Comparison of ENCODE assay signal across 10 mouse cellular contexts in genomic region chr13:40650036-40650709, GRCm38 (mm10).
A peak's percentile ranks its signal among the peaks of the same experiment; 100 is the strongest.
DNase-seq lines count a peak whose midpoint lies in the region; ATAC-seq lines count a peak whose summit lies in the region.
"Had no signal": no experiment of that assay in that cellular context is flagged by ENCODE, and none has a peak within 500 bp of the region (broad histone marks: within the 10 kb centered on the region; RNA-seq: fewer than 3 reads in every experiment).

No protein-coding gene starts in this region.

- H3K9ac ChIP-seq in hindbrain, embryonic 13.5 days, result no peak overlapping the region
- no peak overlapping the region for H3K9ac ChIP-seq in midbrain, embryonic 15.5 days
- H3K9ac ChIP-seq: limb, embryonic 13.5 days had no signal

- peaks cover 15% of the 10 kb centered on the region for H3K4me1 ChIP-seq in hindbrain, embryonic 13.5 days (replicated peaks)
- peaks cover 16% of the 10 kb centered on the region; the same call in 1 of the 2 replicates for H3K4me1 ChIP-seq in midbrain, embryonic 15.5 days

- H3K4me2 ChIP-seq in hindbrain, embryonic 13.5 days, result peak overlapping the region; percentile 15; the same call in 1 of the 2 replicates
- peak overlapping the region; percentile 20; the same call in 1 of the 2 replicates for H3K4me2 ChIP-seq in midbrain, embryonic 15.5 days

- H3K27me3 ChIP-seq in hindbrain, embryonic 13.5 days, result 0 out of 2 replicates have a peak, but pooled peaks cover 4% of the 10 kb centered on the region
- H3K27me3 ChIP-seq in midbrain, embryonic 15.5 days (replicated peaks), result 0 out of 2 replicates have a peak, but pooled peaks cover 2% of the 10 kb centered on the region

- no peaks in the 10 kb centered on the region for H3K36me3 ChIP-seq in hindbrain, embryonic 13.5 days
- H3K36me3 ChIP-seq in midbrain, embryonic 15.5 days (replicated peaks), result no peaks in the 10 kb centered on the region
- H3K36me3 ChIP-seq: limb, embryonic 13.5 days had no signal

- H3K9me3 ChIP-seq in hindbrain, embryonic 13.5 days, result no peaks in the 10 kb centered on the region
- H3K9me3 ChIP-seq in midbrain, embryonic 15.5 days, result no peaks in the 10 kb centered on the region
- H3K9me3 ChIP-seq: limb, embryonic 13.5 days had no signal

- no peak overlapping the region for H3K4me3 ChIP-seq in hindbrain, embryonic 13.5 days
- no peak overlapping the region for H3K4me3 ChIP-seq in midbrain, embryonic 15.5 days
- H3K4me3 ChIP-seq: limb, embryonic 13.5 days had no signal

- DNase-seq in Muller cell, postnatal 12 days (ENCODE audit: inconsistent ontology term), result peak; percentile 53
- DNase-seq in brain, adult 2 months (ENCODE audit: low read depth, low spot score), result peak; percentile 2
- DNase-seq in thymus, postnatal 10 days (ENCODE audit: low spot score in 2 of 2), result no peak
- DNase-seq in frontal cortex, postnatal 36 days (ENCODE audit: low spot score in 2 of 2), result no peak
- DNase-seq: cerebellum, adult 18-20 months; right cerebral cortex, postnatal 4 days had no signal

- H3K27ac ChIP-seq in hindbrain, embryonic 13.5 days, result no peak overlapping the region
- no peak overlapping the region for H3K27ac ChIP-seq in midbrain, embryonic 15.5 days
- H3K27ac ChIP-seq: limb, embryonic 13.5 days had no signal

- 22% methylated on average over 10 of the region's 10 CpGs for whole genome bisulfite sequencing in hindbrain, embryonic 13.5 days
- 18% methylated on average over 10 of the region's 10 CpGs for WGBS in midbrain, embryonic 15.5 days

- peak; percentile 43; the same call in 1 of the 2 replicates for ATAC-seq in hindbrain, embryonic 13.5 days (ENCODE audit: low FRiP score)
- 0 out of 2 replicates have a peak, but pooled peaks have one; percentile 57 for ATAC-seq in midbrain, embryonic 15.5 days (replicated peaks)
- ATAC-seq in cerebellum, adult (ENCODE audit: insufficient number of reproducible peaks, low FRiP score, low TSS enrichment), result no peak

Comparison
In these comparisons a context has a peak if more than half of its experiments do, and no peak if none do; other contexts are left out.
1. DNase-seq: peak in Muller cell, postnatal 12 days (single experiment) and brain, adult 2 months (single experiment); none in thymus, postnatal 10 days (0 of 2) and frontal cortex, postnatal 36 days (0 of 2).